Mouse (Mus musculus) forebrain, embryonic 13.5 days (tissue): Measurements from ENCODE around the gene Irs3. TPM values are rescaled to one million over a fixed set of nuclear protein-coding genes. Genes with fewer than 3 reads are reported as not detected.

Source experiments
- ATAC-seq: fragments of 200-750 bp; cut with Nextera tagmentation; 2 replicates; pipeline ENCODE4 v1.8.0; 2017
- H3K27ac ChIP-seq: fragments of 300-500 bp; sonication (generic); 2 replicates; pipeline ENCODE4 v1.5.1; 2015; ENCODE audit warnings: inconsistent platforms, mild to moderate bottlenecking, moderate library complexity
- H3K27me3 ChIP-seq: fragments of 300-500 bp; sonication (generic); 2 replicates; pipeline ENCODE4 v1.6.1; 2015; ENCODE audit warnings: mild to moderate bottlenecking, inconsistent platforms
- H3K36me3 ChIP-seq: fragments of 300-500 bp; sonication (generic); 2 replicates; pipeline ENCODE4 v1.6.1; 2015; ENCODE audit warnings: mild to moderate bottlenecking, inconsistent platforms; ENCODE audit not compliant: poor library complexity, severe bottlenecking
- H3K4me1 ChIP-seq: fragments of 300-500 bp; sonication (generic); 2 replicates; pipeline ENCODE4 v1.6.1; 2015; ENCODE audit warnings: inconsistent platforms
- H3K4me2 ChIP-seq: fragments of 300-500 bp; sonication (generic); 2 replicates; pipeline ENCODE4 v1.6.1; 2015; ENCODE audit warnings: inconsistent platforms, mild to moderate bottlenecking, moderate library complexity
- H3K4me3 ChIP-seq: fragments of 300-500 bp; sonication (generic); 2 replicates; pipeline ENCODE4 v1.5.1; 2015; ENCODE audit warnings: mild to moderate bottlenecking, inconsistent platforms
- H3K9ac ChIP-seq: fragments of 300-500 bp; sonication (generic); 2 replicates; pipeline ENCODE4 v1.6.1; 2015; ENCODE audit warnings: mild to moderate bottlenecking, inconsistent platforms
- H3K9me3 ChIP-seq: fragments of 300-500 bp; sonication (generic); replicated peaks from 2 replicates; pipeline ENCODE4 v1.6.1; 2016; ENCODE audit warnings: inconsistent platforms
- WGBS: fragments of 180-500 bp; shearing (Covaris S2); methylation state at CpG from one replicate; pipeline ENCODE4 v1.1.7; 2015; 5-methylcytosine and 5-hydroxymethylcytosine counted together
- polyA plus RNA-seq: library from polyadenylated mRNA; unstranded; fragments of >200 nt; fragmentation: Nextera tagmentation; extraction: Ambion mirVana; gene quantifications from 2 replicates; pipeline ENCODE4 v1.2.1, GENCODE M21; 2015

Irs3 gene
- 0.08 TPM in 1 of 2 replicates, not detected in the other for polyA plus RNA-seq

DNA sequence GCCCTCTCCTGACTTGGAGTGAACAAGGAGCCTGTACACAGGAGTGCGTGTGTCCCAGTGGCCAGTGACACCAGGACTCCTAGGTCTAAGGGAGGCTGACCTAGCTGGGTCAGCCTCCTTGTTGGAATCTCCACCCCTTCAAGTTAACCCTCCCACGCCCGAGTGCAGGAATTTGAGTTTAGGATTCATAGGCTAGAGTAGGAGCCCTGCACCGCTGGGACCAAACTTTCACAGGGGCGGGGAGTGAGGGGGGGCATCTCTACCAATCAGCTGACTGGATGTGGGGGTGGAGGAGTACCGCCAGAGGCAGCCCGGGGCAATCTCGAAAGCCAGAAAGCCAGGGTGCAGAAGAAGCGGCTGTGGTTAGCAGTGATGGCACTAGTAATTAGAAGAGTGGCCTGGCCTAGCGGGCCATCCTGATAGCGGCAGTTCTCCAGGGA lies at the start of gene Irs3:
Gene Irs3 (minus strand): TSS at position 63 of the 440 bp plus-strand sequence.
- Histone ChIP-seq H3K4me3 (peak within 1 kb of the TSS; percentile 27), H3K9me3 (no peaks in the 10 kb centered on the region), H3K36me3 (peaks cover 22% of the 10 kb centered on the region), H3K4me2 (peak within 1 kb of the TSS; percentile 51), H3K27me3 (peaks cover 48% of the 10 kb centered on the region), H3K9ac (peak within 1 kb of the TSS; percentile 26), H3K27ac (no peak within 1 kb of the TSS), H3K4me1 (peaks cover 11% of the 10 kb centered on the region)
- no peak for ATAC-seq
- 17% methylated on average over 11 of the region's 11 CpGs for WGBS

DNA sequence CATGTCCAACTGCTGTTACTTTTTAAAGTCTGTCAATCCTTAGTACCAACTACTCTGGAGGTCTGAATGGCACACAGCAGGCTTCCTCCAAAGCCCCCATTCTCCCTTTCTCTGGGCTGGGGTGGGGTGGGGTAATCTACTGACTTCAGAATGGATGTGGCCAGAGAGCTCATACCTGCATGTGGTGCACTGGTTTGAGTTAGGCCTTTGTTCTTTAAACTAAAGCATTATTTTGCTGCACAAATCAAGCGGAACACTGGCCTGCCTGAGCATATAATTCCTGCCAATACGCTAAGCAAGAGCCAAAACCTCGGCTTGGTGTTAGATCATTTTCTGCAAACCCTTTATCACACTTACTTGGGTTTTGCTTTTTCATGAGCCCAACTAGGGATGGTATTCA lies 49.3 kb upstream of the Irs3 start:
- H3K9ac ChIP-seq, result no peak overlapping the region
- H3K4me1 ChIP-seq, result peaks cover 4% of the 10 kb centered on the region; the same call in 1 of the 2 replicates
- H3K27me3 ChIP-seq, result no peaks in the 10 kb centered on the region
- H3K27ac ChIP-seq, result no peak overlapping the region
- no peak overlapping the region for H3K4me3 ChIP-seq
- H3K4me2 ChIP-seq, result no peak overlapping the region
- ATAC-seq, result no peak
- 14% methylated on average over 3 of the region's 3 CpGs for WGBS
- H3K36me3 ChIP-seq, result no peaks in the 10 kb centered on the region
- H3K9me3 ChIP-seq, result no peaks in the 10 kb centered on the region

DNA sequence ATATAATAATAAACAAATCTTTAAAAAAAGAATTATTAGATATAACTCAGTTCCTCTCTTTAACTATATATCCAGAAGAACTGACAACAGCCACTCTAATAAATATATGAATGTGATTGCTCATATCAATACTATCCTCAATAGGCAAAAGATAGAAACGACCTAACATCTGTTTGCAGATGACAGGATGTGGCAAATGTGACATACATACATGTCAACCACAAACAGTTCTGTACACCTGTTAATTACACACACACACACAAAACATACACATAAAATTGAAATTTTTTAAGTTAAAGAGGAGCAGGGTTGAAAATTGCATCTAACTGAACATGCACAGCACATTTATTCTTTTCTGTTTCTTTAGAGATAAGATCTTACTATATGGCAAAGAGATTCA lies 46.4 kb upstream of the Irs3 start:
- H3K4me3 ChIP-seq, result no peak overlapping the region
- no peak overlapping the region for H3K9ac ChIP-seq
- no peaks in the 10 kb centered on the region for H3K36me3 ChIP-seq
- H3K9me3 ChIP-seq, result no peaks in the 10 kb centered on the region
- H3K27me3 ChIP-seq, result no peaks in the 10 kb centered on the region
- ATAC-seq, result no peak
- no peak overlapping the region for H3K4me2 ChIP-seq
- WGBS, result 84% methylated on average over 1 of the region's 1 CpGs
- peaks cover 4% of the 10 kb centered on the region; the same call in 1 of the 2 replicates for H3K4me1 ChIP-seq
- no peak overlapping the region for H3K27ac ChIP-seq

DNA sequence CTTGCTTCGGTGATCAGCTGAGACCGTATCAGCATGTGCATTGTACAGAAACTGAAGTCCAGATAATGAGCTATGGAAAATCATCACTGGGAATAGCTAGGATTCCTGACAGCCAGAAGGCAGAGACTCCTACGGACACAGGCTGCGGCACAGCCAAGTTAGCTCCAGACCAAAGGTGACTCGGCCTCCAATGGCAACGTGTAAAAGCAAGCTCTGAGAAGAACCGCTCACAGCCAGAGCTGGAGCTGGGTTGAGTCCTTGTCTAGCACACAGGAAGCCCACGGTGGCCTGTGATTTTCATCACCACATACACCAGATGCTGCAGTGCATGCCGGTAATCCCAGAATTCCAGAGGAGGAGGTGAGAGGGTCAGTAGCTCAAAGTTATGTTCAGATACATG lies 45.0 kb upstream of the Irs3 start:
- no peaks in the 10 kb centered on the region; the same call in 1 of the 2 replicates for H3K27me3 ChIP-seq
- H3K4me2 ChIP-seq, result no peak overlapping the region
- H3K36me3 ChIP-seq, result no peaks in the 10 kb centered on the region
- H3K4me3 ChIP-seq, result no peak overlapping the region
- peaks cover 4% of the 10 kb centered on the region; the same call in 1 of the 2 replicates for H3K4me1 ChIP-seq
- 66% methylated on average over 9 of the region's 9 CpGs for WGBS
- no peaks in the 10 kb centered on the region for H3K9me3 ChIP-seq
- ATAC-seq, result no peak
- H3K9ac ChIP-seq, result no peak overlapping the region
- no peak overlapping the region for H3K27ac ChIP-seq

DNA sequence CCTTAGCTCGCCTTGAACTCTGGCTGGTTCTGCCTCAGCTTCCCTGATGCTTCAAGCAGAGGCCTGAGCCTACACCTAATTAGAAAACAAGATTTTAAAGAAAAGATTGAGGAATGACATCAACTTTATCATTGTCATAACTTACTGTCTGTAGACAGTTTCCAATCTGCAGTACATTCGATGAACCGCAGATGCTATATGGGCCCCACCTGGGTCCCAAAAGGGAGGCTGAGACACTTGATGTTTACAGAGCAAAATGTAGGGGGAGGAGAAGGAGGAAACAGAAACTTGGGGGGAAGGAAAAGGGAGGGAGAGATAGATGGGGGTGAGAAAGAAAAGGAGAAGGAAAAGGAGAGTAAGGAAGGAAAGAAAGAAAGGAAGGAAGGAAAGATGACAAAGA lies 44.5 kb upstream of the Irs3 start:
- no peak for ATAC-seq
- Histone ChIP-seq H3K27me3 (no peaks in the 10 kb centered on the region; the same call in 1 of the 2 replicates), H3K4me2 (no peak overlapping the region), H3K9ac (no peak overlapping the region), H3K4me1 (peaks cover 4% of the 10 kb centered on the region; the same call in 1 of the 2 replicates), H3K4me3 (no peak overlapping the region), H3K27ac (no peak overlapping the region), H3K36me3 (no peaks in the 10 kb centered on the region), H3K9me3 (no peaks in the 10 kb centered on the region)
- 92% methylated on average over 3 of the region's 3 CpGs for WGBS

DNA sequence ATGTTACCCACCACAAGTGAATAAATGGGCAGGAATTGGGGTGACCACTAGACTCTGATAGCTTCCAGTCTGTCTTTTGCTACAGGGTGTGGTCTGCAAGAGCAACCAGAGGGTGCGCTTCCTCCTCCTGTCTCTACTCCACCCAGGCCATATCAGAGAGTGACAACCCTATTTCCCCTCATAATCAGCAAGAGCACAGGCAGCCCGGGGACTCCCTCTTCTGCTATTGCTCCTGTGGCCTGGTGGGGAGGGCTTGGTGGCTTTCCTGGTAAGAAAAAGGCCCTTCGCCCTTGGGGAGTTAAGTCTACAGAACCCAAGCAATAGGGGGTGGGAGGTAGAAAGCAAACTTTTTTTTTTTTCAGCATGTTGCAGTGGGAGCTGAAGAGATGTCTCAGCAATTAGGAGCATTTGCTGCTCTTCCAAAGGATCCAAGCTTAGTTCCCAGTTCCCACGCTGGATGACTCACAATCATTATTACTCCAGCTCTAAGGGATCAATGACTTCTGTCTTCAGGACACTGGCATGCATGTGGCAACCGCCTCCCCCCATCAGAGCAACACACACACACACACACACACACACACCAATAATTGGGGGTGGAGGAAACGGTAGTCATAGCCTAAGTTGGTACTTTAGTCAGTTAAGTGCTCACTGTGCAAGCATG lies 40.7 kb upstream of the Irs3 start:
- Histone ChIP-seq H3K36me3 (no peaks in the 10 kb centered on the region), H3K27me3 (no peaks in the 10 kb centered on the region; the same call in 1 of the 2 replicates), H3K27ac (no peak overlapping the region)

DNA sequence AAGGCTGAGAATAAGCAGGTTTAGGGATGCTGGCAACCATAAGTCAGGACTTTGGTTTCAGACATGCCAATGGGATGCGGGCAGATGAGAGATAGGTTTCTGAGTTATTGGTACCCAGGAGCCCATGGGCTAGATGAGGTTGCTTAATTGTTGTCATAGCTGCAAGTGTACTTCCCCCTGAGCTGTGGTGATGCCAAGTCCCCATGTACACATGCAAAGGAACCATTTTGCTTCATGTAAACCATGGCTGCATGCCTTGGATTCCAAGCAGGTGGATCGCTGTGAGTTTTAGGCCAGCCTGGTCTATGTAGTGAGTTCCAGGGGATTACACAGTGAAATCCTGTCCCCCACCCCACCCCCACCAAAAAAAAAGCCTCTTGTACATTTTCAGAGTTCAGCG lies 40.1 kb upstream of the Irs3 start:
- Histone ChIP-seq H3K27me3 (no peaks in the 10 kb centered on the region; the same call in 1 of the 2 replicates), H3K9ac (no peak overlapping the region), H3K36me3 (no peaks in the 10 kb centered on the region), H3K27ac (no peak overlapping the region), H3K4me3 (no peak overlapping the region), H3K4me2 (no peak overlapping the region), H3K9me3 (no peaks in the 10 kb centered on the region), H3K4me1 (peaks cover 20% of the 10 kb centered on the region)
- 96% methylated on average over 3 of the region's 3 CpGs for WGBS
- no peak for ATAC-seq

More for the DNA sequence above, 40.7 kb upstream of the Irs3 start:
- no peak overlapping the region for H3K9ac ChIP-seq
- H3K9me3 ChIP-seq, result no peaks in the 10 kb centered on the region
- ATAC-seq, result no peak
- H3K4me1 ChIP-seq, result peaks cover 20% of the 10 kb centered on the region
- no peak overlapping the region for H3K4me3 ChIP-seq
- WGBS, result 88% methylated on average over 6 of the region's 6 CpGs
- H3K4me2 ChIP-seq, result no peak overlapping the region

DNA sequence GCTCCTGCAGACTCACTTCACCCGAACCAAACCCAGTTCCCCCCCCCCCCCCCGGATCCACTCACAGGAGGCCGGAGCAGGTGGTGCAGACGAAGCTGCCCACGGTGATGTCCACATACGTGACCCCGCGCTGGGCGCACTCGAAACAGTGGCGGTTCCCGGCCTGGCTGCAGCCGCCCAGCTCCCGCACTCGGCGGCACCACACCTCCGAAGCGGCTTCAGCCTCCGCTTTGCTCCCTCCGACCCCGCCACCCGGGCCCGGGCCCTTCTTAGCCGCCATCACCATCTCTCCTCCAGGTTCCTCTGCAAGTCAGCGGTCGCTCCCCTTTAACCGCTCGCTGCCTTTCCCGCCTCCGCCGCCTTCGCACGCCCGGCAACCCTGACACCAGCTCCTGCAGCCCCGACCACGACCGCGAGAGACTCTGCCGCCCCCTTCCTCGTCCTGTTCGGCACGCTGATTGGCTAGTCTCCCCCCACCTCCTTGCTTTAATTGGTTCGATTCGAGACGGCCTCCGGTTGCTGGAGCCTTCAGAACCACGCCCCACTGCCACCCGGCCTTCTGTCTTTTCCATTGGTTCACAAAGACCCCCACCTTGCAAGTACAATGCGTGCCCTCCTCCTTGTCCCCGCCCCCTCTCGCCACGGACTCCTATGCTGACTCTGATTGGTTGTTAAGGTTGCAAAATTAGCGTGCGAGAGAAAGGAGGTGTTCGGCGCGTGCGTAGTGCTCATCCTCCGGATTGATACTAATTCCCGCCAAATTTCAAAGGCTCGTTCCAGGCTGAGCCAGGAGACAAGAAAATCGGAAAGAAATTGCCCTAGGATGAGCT lies 39.0 kb upstream of the Irs3 start, which contains the start of gene Agfg2:
Gene Agfg2 (minus strand): TSS at position 433 of the 830 bp plus-strand sequence.
- Histone ChIP-seq H3K9ac (peak within 1 kb of the TSS; percentile 76), H3K4me1 (peaks cover 20% of the 10 kb centered on the region), H3K4me2 (peak within 1 kb of the TSS; percentile 87), H3K27me3 (no peaks in the 10 kb centered on the region; the same call in 1 of the 2 replicates), H3K36me3 (no peaks in the 10 kb centered on the region; the same call in 1 of the 2 replicates), H3K4me3 (peak within 1 kb of the TSS; percentile 78), H3K9me3 (no peaks in the 10 kb centered on the region), H3K27ac (peak within 1 kb of the TSS; percentile 75)
- WGBS, result under 1% methylated on average over 62 of the region's 62 CpGs
- ATAC-seq, result peak; percentile 100

DNA sequence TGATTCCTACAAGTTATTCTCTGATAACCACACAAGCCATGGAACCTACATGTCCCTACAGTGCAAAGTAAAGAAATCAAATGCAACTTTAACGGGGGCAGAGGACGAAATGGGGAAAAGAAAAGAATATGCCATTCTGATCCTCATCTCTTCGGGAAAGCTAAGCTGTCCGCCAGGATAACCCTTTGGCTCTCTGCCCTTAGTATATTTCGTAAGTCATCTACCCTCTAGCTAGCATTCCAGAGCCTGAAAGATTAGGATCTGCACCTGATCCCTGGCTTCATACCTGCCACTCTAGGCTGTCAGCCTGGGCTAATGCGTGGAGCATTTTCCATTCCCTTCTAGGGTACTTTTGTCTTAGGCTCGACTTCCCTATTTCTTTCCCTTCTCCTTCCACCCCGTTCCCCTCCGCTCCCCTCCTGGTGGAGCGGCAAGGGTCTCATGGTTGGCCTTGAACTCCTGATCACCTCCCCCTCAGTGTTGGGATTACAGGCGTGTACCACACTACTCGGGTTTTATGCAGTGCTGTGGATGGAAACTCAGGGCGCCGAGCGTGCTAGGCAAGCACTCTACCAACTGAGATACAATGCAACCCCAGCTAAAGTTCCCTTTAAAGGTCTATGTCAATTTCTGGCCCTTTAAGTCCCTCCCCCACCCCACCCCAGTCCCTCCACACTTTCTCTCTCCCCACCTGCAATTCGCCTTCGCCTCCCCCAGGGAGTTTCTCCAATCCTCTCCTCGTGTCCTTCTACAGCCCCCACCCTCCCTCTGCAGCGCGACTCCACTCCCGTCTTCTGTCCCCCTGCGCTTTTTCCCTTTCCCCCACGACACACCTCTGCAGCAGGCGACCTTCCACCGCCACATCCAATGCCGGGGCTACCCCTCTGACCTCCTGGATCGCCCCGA lies 38.1 kb upstream of the Irs3 start:
- Histone ChIP-seq H3K4me1 (peaks cover 20% of the 10 kb centered on the region), H3K9ac (peak overlapping the region; percentile 76), H3K27me3 (no peaks in the 10 kb centered on the region; the same call in 1 of the 2 replicates), H3K9me3 (no peaks in the 10 kb centered on the region), H3K4me3 (peak overlapping the region; percentile 78), H3K36me3 (peaks cover 5% of the 10 kb centered on the region), H3K4me2 (peak overlapping the region; percentile 87), H3K27ac (peak overlapping the region; percentile 75; the same call in 1 of the 2 replicates)
- peak; percentile 5; the same call in 1 of the 2 replicates for ATAC-seq
- WGBS, result 9% methylated on average over 28 of the region's 28 CpGs

DNA sequence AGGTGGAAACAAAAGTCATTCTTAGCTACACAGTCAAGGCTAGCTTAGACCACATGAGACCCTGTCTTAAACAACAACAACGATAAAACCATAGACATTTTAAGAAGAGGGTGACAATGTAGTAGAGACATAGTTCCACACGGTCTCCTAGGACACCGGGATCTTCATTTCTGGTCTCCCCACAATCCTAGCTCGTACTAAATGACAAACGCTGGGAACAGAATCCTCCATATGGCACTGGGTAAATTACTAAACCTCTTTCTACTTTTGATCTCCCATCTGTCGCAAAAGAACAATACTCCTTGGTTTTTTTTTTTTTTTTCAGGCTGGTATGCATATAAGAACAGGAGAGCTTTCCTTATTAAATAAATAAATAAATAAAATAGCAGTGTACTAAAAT lies 37.0 kb upstream of the Irs3 start:
- Histone ChIP-seq H3K9ac (peak overlapping the region; percentile 38), H3K27ac (no peak overlapping the region), H3K36me3 (peaks cover 9% of the 10 kb centered on the region), H3K27me3 (no peaks in the 10 kb centered on the region; the same call in 1 of the 2 replicates), H3K4me2 (peak overlapping the region; percentile 38), H3K4me3 (0 out of 2 replicates have a peak overlapping the region, but pooled peaks have one; percentile 2), H3K4me1 (peaks cover 20% of the 10 kb centered on the region), H3K9me3 (no peaks in the 10 kb centered on the region)
- 72% methylated on average over 6 of the region's 6 CpGs for WGBS
- ATAC-seq, result no peak

DNA sequence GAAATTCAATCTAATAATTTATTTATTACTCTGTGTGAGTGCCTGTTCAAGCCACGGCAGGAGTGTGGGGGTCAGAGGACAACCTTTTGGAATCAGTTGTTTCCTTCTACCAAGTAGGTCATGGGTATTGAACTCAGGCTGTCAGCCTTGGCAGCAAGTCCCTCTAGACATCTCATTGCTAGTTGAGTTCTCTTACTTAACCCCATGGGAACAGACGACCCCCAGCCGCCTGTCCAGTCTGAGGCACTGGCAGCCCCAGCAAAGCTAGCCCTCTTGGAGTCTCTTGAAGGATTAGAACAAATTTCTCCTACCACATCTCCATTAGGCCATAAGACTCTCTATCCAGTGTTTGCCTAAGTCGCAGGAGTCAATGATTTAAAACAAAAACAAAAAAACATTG lies 34.2 kb upstream of the Irs3 start:
- no peak overlapping the region for H3K4me3 ChIP-seq
- H3K4me1 ChIP-seq, result peaks cover 20% of the 10 kb centered on the region
- peaks cover 20% of the 10 kb centered on the region for H3K36me3 ChIP-seq
- no peak for ATAC-seq
- no peak overlapping the region for H3K4me2 ChIP-seq
- H3K9me3 ChIP-seq, result no peaks in the 10 kb centered on the region
- H3K27me3 ChIP-seq, result no peaks in the 10 kb centered on the region
- no peak overlapping the region for H3K27ac ChIP-seq
- no peak overlapping the region for H3K9ac ChIP-seq
- WGBS, result 92% methylated on average over 4 of the region's 4 CpGs
